Mouse (Mus musculus): ENCODE results near the gene Rnf11.

- TF ChIP-seq CTCF (IDR thresholded peaks at IDR 0.05; ENCODE audit: borderline replicate concordance, control insufficient read depth, extremely low read depth, insufficient read depth, low read length, poor library complexity), result no peak
- no peak for TF ChIP-seq POLR2A (IDR thresholded peaks at IDR 0.05; ENCODE audit: control insufficient read depth, extremely low read depth, insufficient read depth, low read length, poor library complexity)
Observed at GRCm38 (mm10) chr4:109448531-109448930, 36.0 kb downstream of the Rnf11 start.

Data from thymus, adult 2 months (tissue).